Mouse (Mus musculus) small intestine, adult 2 months (tissue): ENCODE measurements around the gene Zfp622.

Source experiments
- CTCF ChIP-seq: fragments of 200-500 bp; IDR thresholded peaks from 2 replicates; pipeline ENCODE4 v1.5.1; 2012; ENCODE audit warnings: low read depth, mild to moderate bottlenecking, control low read depth, inconsistent platforms, low read length, moderate library complexity, mixed read lengths; ENCODE audit not compliant: insufficient replicate concordance, insufficient read length; ENCODE audit errors: extremely low read depth
- POLR2A ChIP-seq: fragments of 200-500 bp; IDR thresholded peaks from 2 replicates; pipeline ENCODE4 v1.6.1; 2012; ENCODE audit warnings: low read depth, mild to moderate bottlenecking, control low read depth, inconsistent platforms, low read length, moderate library complexity

DNA sequence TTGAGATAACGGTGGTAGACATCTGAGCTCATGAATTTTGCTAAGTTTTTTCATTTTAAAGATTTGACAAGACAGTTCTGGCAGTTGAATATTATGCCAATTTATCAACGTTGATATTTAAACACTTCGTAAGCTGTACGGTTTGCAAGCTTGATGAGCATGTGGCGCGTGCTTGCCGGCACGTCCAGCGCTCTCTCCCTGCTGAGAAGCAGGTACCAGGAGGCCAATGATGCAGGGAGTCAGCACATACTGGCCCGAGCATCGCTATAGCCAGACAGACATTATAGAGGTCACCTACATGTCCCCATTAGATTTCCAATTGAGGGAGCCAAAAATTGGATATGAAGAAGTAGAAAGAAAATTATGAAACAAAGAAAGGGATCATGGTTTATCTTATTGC lies 42.7 kb upstream of the Zfp622 start:
- no peak for TF ChIP-seq POLR2A
- TF ChIP-seq CTCF = no peak
